Mouse (Mus musculus) forebrain, embryonic 11.5 days (tissue): Measurements from ENCODE around the gene Lrrc25. TPM values are rescaled to one million over a fixed set of nuclear protein-coding genes. Genes with fewer than 3 reads are reported as not detected.
A peak's percentile ranks its signal among the peaks of the same experiment; 100 is the strongest.

Experiments used
- ATAC-seq: fragments of 200-750 bp; cut with Nextera tagmentation; replicated peaks from 2 replicates; pipeline ENCODE4 v1.8.0; 2017; ENCODE audit warnings: moderate TSS enrichment; ENCODE audit not compliant: low FRiP score
- DNase-seq: peaks from one replicate; pipeline ENCODE4 v3.0.0-alpha.2; 2017; ENCODE audit warnings: low spot score
- H3K27ac ChIP-seq: fragments of 300-500 bp; sonication (generic); 2 replicates; pipeline ENCODE4 v1.5.1; 2014; ENCODE audit warnings: low read depth, low read length
- H3K27me3 ChIP-seq: fragments of 300-500 bp; sonication (generic); 2 replicates; pipeline ENCODE4 v1.6.1; 2014; ENCODE audit warnings: mild to moderate bottlenecking, low read length, mixed read lengths; ENCODE audit not compliant: control insufficient read depth, insufficient read depth
- H3K36me3 ChIP-seq: fragments of 300-500 bp; sonication (generic); 2 replicates; pipeline ENCODE4 v1.6.1; 2014; ENCODE audit warnings: mild to moderate bottlenecking, low read length, moderate library complexity, mixed read lengths; ENCODE audit not compliant: control insufficient read depth, insufficient read depth
- H3K4me1 ChIP-seq: fragments of 300-500 bp; sonication (generic); replicated peaks from 2 replicates; pipeline ENCODE4 v1.6.1; 2014; ENCODE audit warnings: low read length, mixed read lengths; ENCODE audit not compliant: control insufficient read depth, insufficient read depth
- H3K4me2 ChIP-seq: fragments of 300-500 bp; sonication (generic); 2 replicates; pipeline ENCODE4 v1.6.1; 2014; ENCODE audit warnings: low read depth, mild to moderate bottlenecking, low read length, moderate library complexity, mixed read lengths; ENCODE audit not compliant: severe bottlenecking
- H3K4me3 ChIP-seq: fragments of 300-500 bp; sonication (generic); 2 replicates; pipeline ENCODE4 v1.5.1; 2014; ENCODE audit warnings: low read depth, low read length
- H3K9ac ChIP-seq: fragments of 300-500 bp; sonication (generic); 2 replicates; pipeline ENCODE4 v1.6.1; 2014; ENCODE audit warnings: low read length
- H3K9me3 ChIP-seq: fragments of 300-500 bp; sonication (generic); 2 replicates; pipeline ENCODE4 v1.6.1; 2016; ENCODE audit warnings: low read length, mixed read lengths; ENCODE audit not compliant: control insufficient read depth
- WGBS: fragments of 180-500 bp; shearing (Covaris S2); extraction: QIAGEN DNeasy Blood & Tissue Kit; methylation state at CpG from one replicate; pipeline ENCODE4 v1.1.7; 2014; 5-methylcytosine and 5-hydroxymethylcytosine counted together
- polyA plus RNA-seq: library from polyadenylated mRNA; unstranded; fragments of >200 nt; fragmentation: Nextera tagmentation; extraction: Ambion mirVana; gene quantifications from 2 replicates; pipeline ENCODE4 v1.2.1, GENCODE M21; 2014

Gene Lrrc25
- polyA plus RNA-seq: 1.2 and 1.4 TPM in 2 replicates

DNA sequence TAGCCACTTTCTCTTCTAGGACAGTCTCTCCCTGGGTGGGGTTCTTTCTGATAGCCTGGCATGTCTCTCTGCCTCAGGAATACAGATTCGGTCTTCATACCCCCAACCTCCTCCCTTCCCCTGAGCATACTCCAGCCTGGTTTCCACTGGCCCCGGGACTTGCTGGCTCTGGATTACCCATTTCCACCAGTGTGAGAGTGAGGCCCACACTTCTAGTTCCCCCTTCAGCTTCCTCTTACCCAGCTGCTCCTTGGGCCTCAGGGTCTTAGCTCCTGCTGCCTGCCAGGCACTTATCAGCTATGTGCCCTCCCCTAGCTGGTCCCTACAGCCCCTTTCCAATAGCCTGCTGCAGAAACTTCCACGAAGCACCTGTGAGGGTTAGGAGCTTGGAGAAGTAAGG lies at the start of gene Lrrc25:
TSS of gene Lrrc25 (plus strand) at position 262 of the 400 bp plus-strand sequence.
- Histone ChIP-seq H3K4me1 (peaks cover 5% of the 10 kb centered on the region), H3K9ac (no peak within 1 kb of the TSS), H3K4me3 (no peak within 1 kb of the TSS), H3K36me3 (no peaks in the 10 kb centered on the region), H3K4me2 (no peak within 1 kb of the TSS), H3K9me3 (no peaks in the 10 kb centered on the region), H3K27me3 (no peaks in the 10 kb centered on the region; the same call in 1 of the 2 replicates), H3K27ac (no peak within 1 kb of the TSS)
- DNase-seq (no peak), ATAC-seq (no peak)
- WGBS: 84% methylated on average over 3 of the region's 3 CpGs

DNA sequence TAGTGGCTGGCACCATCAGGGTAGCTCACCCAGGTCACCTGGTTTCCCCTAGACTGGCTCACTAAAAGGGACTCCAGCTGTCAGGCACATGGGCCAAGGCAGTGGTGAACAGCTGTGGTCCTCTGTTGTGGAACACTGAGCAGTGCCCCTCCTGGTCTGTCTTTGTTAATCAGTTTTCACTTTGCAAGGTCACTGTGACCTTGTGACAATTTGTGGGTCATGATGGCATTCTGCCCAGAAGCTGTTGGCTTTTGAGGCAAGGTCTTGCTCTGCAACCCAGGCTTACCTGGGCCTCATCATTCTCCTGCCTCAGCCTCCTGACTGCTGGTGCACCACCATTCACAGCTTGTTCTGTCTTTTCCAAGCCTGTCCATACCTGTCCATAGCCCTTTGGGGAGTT lies 45.6 kb upstream of the Lrrc25 start:
- Histone ChIP-seq H3K4me3 (no peak overlapping the region), H3K9me3 (no peaks in the 10 kb centered on the region), H3K27me3 (no peaks in the 10 kb centered on the region), H3K9ac (no peak overlapping the region), H3K4me2 (no peak overlapping the region), H3K4me1 (no peaks in the 10 kb centered on the region), H3K36me3 (no peaks in the 10 kb centered on the region; the same call in 1 of the 2 replicates), H3K27ac (no peak overlapping the region)
- ATAC-seq (no peak), DNase-seq (no peak)

- Histone ChIP-seq H3K4me1 (no peaks in the 10 kb centered on the region), H3K4me2 (no peak overlapping the region), H3K4me3 (no peak overlapping the region), H3K27ac (no peak overlapping the region), H3K9me3 (no peaks in the 10 kb centered on the region), H3K9ac (no peak overlapping the region), H3K27me3 (no peaks in the 10 kb centered on the region), H3K36me3 (no peaks in the 10 kb centered on the region; the same call in 1 of the 2 replicates)
- 87% methylated on average over 6 of the region's 6 CpGs for WGBS
- ATAC-seq (no peak), DNase-seq (no peak)
Observed at GRCm38 (mm10) chr8:70570990-70571389, 45.0 kb upstream of the Lrrc25 start.

- no peaks in the 10 kb centered on the region for H3K4me1 ChIP-seq
- no peak overlapping the region for H3K9ac ChIP-seq
- H3K27me3 ChIP-seq: no peaks in the 10 kb centered on the region
- no peak overlapping the region for H3K4me2 ChIP-seq
- ATAC-seq (no peak), DNase-seq (no peak)
- no peak overlapping the region for H3K27ac ChIP-seq
- no peaks in the 10 kb centered on the region for H3K9me3 ChIP-seq
- H3K36me3 ChIP-seq: no peaks in the 10 kb centered on the region; the same call in 1 of the 2 replicates
- H3K4me3 ChIP-seq: no peak overlapping the region
Observed at GRCm38 (mm10) chr8:70574302-70574701, 41.7 kb upstream of the Lrrc25 start.

- H3K36me3 ChIP-seq: no peaks in the 10 kb centered on the region; the same call in 1 of the 2 replicates
- no peak overlapping the region for H3K27ac ChIP-seq
- no peak for DNase-seq
- H3K9me3 ChIP-seq: no peaks in the 10 kb centered on the region
- no peak overlapping the region for H3K9ac ChIP-seq
- H3K4me1 ChIP-seq: no peaks in the 10 kb centered on the region
- 89% methylated on average over 4 of the region's 4 CpGs for WGBS
- H3K4me2 ChIP-seq: no peak overlapping the region
- no peak overlapping the region for H3K4me3 ChIP-seq
- H3K27me3 ChIP-seq: no peaks in the 10 kb centered on the region
- no peak for ATAC-seq
Observed at GRCm38 (mm10) chr8:70574915-70575314, 41.0 kb upstream of the Lrrc25 start.

GRCm38 (mm10) chr8:70577207-70577606 lies 38.7 kb upstream of the Lrrc25 start:
- Histone ChIP-seq H3K9ac (no peak overlapping the region), H3K27ac (no peak overlapping the region), H3K27me3 (no peaks in the 10 kb centered on the region), H3K4me1 (no peaks in the 10 kb centered on the region), H3K4me3 (no peak overlapping the region), H3K36me3 (peaks cover 2% of the 10 kb centered on the region; the same call in 1 of the 2 replicates), H3K4me2 (no peak overlapping the region), H3K9me3 (no peaks in the 10 kb centered on the region)
- 94% methylated on average over 3 of the region's 3 CpGs for WGBS
- ATAC-seq: no peak
- no peak for DNase-seq

- no peak overlapping the region for H3K27ac ChIP-seq
- H3K4me3 ChIP-seq: no peak overlapping the region
- H3K4me1 ChIP-seq: no peaks in the 10 kb centered on the region
- no peaks in the 10 kb centered on the region for H3K27me3 ChIP-seq
- H3K36me3 ChIP-seq: peaks cover 2% of the 10 kb centered on the region; the same call in 1 of the 2 replicates
- no peaks in the 10 kb centered on the region for H3K9me3 ChIP-seq
- ATAC-seq (no peak), DNase-seq (no peak)
- no peak overlapping the region for H3K4me2 ChIP-seq
- H3K9ac ChIP-seq: no peak overlapping the region
- 91% methylated on average over 18 of the region's 18 CpGs for WGBS
Observed at GRCm38 (mm10) chr8:70583476-70584387, 32.2 kb upstream of the Lrrc25 start.

DNA sequence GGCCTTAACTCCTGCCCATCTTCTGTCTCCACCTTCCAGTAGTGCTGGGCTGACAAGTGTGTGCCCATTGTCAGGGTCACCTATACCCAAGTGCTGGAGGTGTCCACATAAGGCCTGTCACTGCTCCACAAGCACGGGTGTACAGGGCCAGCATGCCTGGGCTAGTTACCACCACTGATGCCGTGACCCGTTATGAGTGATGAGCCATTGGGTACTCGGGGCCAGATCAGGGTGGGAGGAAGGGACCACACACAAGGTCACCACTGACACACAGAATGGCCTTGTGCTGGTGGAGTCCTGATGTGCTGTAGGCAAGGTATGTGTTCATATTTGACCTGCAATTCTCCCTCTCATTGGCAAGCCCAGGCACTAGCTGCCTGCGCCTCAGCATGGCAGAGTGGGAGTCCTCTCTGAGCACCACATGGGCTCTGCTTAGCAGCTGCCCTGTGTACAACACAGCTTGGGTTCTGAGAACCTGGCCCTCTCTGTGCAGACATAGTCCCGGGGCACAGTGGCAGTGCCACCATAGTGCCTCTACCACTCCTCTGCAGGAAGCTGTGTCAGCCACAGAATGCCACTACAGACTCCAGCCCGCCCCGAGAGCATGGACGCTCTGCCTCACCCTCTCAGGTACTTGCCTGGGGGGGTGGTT lies 31.2 kb upstream of the Lrrc25 start:
- Histone ChIP-seq H3K36me3 (peaks cover 2% of the 10 kb centered on the region; the same call in 1 of the 2 replicates), H3K27ac (no peak overlapping the region)

More for the DNA sequence above, 31.2 kb upstream of the Lrrc25 start:
- Histone ChIP-seq H3K4me2 (no peak overlapping the region), H3K9me3 (no peaks in the 10 kb centered on the region), H3K9ac (no peak overlapping the region), H3K4me1 (no peaks in the 10 kb centered on the region), H3K27me3 (no peaks in the 10 kb centered on the region), H3K4me3 (no peak overlapping the region)
- peak; percentile 33; the same call in 1 of the 2 replicates for ATAC-seq
- no peak for DNase-seq
- 89% methylated on average over 9 of the region's 9 CpGs for WGBS
